Mouse (Mus musculus) adrenal gland, adult 18-20 months (tissue): ENCODE results near the gene Fam57b. TPM values are rescaled to one million over a fixed set of nuclear protein-coding genes. Genes with fewer than 3 reads are reported as not detected.
"Not testable (repeated sequence)": the region's sequence is repeated elsewhere in the genome, so short reads cannot be mapped to it uniquely, and the experiment has no call there.

ENCODE experiments used
- DNase-seq, 2 experiments: peaks; one replicate each; pipeline ENCODE4 v3.0.0; 2021 to 2022; ENCODE audit warnings: low spot score in 2 of 2
- total RNA-seq, 2 experiments: library from RNA; stranded (reverse); gene quantifications; 1 replicate in 1 of 2; 2 replicates in 1 of 2; pipeline ENCODE4 v1.2.3; 2021

Gene Fam57b
- total RNA-seq, 2 experiments from 2014 or later: 17.1 to 63.4 TPM

- DNase-seq: peak; percentile 92 to 93
Measured at GRCm38 (mm10) chr7:126776598-126777057, 20.8 kb upstream of the Fam57b start, which contains the start of gene Ypel3. TSS of gene Ypel3 (plus strand) at chr7:126776955.

GRCm38 (mm10) chr7:126777476-126777875, 20.0 kb upstream of the Fam57b start:
- no peak for DNase-seq

- DNase-seq: no peak
Measured at GRCm38 (mm10) chr7:126778147-126778546, 19.3 kb upstream of the Fam57b start.

- DNase-seq: not testable (repeated sequence)
Measured at GRCm38 (mm10) chr7:126779101-126779500, 18.4 kb upstream of the Fam57b start.

GRCm38 (mm10) chr7:126779983-126780970, 17.2 kb upstream of the Fam57b start:
- peak; percentile 85 to 90 for DNase-seq

GRCm38 (mm10) chr7:126780971-126781635, 16.4 kb upstream of the Fam57b start, which contains the start of gene Tbx6:
TSS of gene Tbx6 (plus strand) at chr7:126781483.
- DNase-seq: no peak

GRCm38 (mm10) chr7:126781661-126782370, 15.7 kb upstream of the Fam57b start:
- no peak for DNase-seq

- DNase-seq: no peak
Measured at GRCm38 (mm10) chr7:126782693-126783092, 14.8 kb upstream of the Fam57b start.

GRCm38 (mm10) chr7:126784469-126784868, 13.0 kb upstream of the Fam57b start:
- no peak for DNase-seq

- no peak for DNase-seq
Measured at GRCm38 (mm10) chr7:126785056-126785455, 12.4 kb upstream of the Fam57b start.

GRCm38 (mm10) chr7:126786142-126786541, 11.3 kb upstream of the Fam57b start:
- DNase-seq: no peak

GRCm38 (mm10) chr7:126789141-126789540, 8.3 kb upstream of the Fam57b start:
- DNase-seq: no peak

GRCm38 (mm10) chr7:126791851-126792720, 5.4 kb upstream of the Fam57b start, which contains the start of gene Ppp4c:
TSS of gene Ppp4c (minus strand) at chr7:126792496.
- peak; percentile 92 to 94 for DNase-seq

- DNase-seq: no peak
Measured at GRCm38 (mm10) chr7:126792721-126793443, 4.6 kb upstream of the Fam57b start.

- DNase-seq: no peak
Measured at GRCm38 (mm10) chr7:126793456-126794270, 3.8 kb upstream of the Fam57b start.

GRCm38 (mm10) chr7:126794271-126794605, 3.2 kb upstream of the Fam57b start:
- DNase-seq: no peak

- no peak for DNase-seq
Measured at GRCm38 (mm10) chr7:126795387-126796317, 1.8 kb upstream of the Fam57b start.
